Mouse (Mus musculus) liver, adult 2 months (tissue): ENCODE results near the gene Chst8.

Source experiments
- CTCF ChIP-seq: fragments of 200-500 bp; IDR thresholded peaks from 2 replicates; pipeline ENCODE4 v1.5.1; 2011; ENCODE audit warnings: low read depth, low read length, control low read depth
- POLR2A ChIP-seq: fragments of 200-500 bp; IDR thresholded peaks from 2 replicates; pipeline ENCODE4 v1.6.1; 2011; ENCODE audit warnings: low read length, control low read depth; ENCODE audit not compliant: insufficient read depth; ENCODE audit errors: extremely low read depth

- TF ChIP-seq POLR2A (no peak), CTCF (no peak)
Observed at GRCm38 (mm10) chr7:34722151-34722550, 90.4 kb downstream of the Chst8 start.
